Mouse (Mus musculus) urinary bladder, postnatal 36 days (tissue): ENCODE measurements around the gene Apopt1.

Source experiments
- DNase-seq, 2 experiments: peaks; one replicate each; pipeline ENCODE4 v3.0.0; 2022; ENCODE audit warnings: low spot score in 2 of 2, mixed read lengths in 1 of 2

Gene Apopt1

DNA sequence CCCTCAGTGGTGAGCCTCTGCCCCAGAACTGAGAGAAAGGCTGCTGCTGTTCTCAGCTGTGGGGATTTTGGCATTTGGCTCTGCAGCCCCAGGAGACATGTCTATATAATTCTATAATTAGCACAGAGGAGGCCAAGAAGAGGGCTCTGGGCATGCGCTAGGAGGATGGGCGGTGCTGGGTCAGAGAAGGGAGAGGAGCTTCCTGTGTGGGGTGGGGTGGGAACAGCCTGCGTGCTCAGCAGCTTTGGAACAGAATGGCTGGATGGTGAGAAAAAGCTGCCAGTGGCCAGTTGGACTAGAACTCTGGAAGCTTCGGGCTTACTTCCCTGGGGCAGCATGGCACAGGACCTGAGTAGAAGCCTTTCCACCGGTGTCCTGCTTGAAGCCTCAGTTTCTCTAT, 33.0 kb downstream of the Apopt1 start:
- DNase-seq: peak; percentile 46 to 75

DNA sequence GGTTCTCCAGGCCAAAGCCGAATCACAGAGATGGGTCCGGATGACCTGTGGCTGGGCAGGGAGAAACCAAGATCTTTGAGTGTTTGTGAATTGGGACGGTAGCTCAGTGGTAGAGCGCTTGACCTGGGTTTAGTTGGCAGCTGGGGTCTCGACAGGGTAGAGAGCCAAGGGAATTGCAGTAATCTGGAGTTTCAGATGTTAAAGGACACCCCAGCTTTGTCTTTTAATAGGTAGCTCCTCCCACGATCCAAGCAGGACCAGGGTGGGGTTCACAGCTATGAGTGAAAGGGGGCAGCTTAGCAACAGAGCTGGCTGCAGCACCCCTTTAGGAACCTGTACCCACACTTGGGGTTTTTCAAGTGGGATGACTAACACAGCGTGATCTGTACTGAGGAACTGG, 34.4 kb downstream of the Apopt1 start:
- DNase-seq: no peak

DNA sequence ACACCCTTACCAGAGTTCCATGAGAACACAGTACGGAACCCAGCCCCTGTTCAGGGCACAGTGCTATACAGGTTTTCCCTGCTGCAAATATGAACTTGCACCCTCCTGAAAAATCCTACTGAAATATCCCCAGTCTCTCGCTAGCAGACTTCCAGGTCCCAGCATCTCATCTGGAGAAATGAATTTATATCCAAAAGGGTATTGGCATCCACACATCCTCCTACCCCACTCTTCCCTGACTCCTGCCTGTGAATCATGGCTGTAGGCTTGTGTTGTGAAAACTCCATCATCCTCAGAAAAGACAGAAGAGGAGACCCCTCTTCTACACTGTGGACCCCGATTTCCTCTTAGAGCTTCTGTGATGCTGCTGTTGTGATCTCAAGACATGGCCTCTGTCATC, 37.7 kb downstream of the Apopt1 start:
- no peak for DNase-seq

DNA sequence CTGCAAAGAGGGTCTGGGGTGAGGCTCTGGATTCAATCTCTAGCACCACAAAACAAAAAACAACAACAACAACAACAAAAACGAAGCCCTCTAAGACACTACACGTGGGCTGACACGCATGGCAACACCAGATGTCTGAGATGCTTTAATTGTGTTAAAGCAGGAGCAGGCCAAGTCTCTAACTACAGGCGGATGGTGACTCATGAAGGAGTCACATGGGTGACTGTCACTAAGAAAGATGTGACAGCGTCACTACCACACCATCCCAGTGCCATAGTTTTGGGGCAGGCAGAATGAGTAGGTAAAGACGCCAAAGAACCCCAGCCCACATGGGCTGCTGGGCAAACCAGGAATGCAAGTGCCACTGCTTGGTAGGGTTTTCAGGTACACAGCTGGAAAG, 39.4 kb downstream of the Apopt1 start:
- no peak for DNase-seq

DNA sequence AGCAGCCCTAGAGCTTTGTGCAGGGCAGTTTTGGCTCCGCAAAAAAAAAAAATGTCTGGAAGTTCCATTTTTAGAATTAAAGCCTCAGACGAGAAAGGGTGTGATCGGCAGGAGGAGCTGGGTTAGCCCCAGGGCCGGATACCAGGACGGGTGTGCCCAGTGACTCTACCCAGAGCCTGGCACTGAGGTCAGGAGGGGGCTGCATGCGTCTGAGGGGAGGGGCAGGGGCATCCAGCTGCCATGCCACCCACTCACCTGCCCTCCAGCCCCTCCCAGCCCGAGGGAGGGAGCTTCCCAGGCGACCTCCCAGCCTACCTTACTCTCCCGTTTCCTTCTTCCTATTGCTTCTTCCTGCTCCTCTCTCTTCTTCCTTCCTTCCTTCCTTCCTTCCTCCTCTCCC, 40.3 kb downstream of the Apopt1 start:
- no peak for DNase-seq

DNA sequence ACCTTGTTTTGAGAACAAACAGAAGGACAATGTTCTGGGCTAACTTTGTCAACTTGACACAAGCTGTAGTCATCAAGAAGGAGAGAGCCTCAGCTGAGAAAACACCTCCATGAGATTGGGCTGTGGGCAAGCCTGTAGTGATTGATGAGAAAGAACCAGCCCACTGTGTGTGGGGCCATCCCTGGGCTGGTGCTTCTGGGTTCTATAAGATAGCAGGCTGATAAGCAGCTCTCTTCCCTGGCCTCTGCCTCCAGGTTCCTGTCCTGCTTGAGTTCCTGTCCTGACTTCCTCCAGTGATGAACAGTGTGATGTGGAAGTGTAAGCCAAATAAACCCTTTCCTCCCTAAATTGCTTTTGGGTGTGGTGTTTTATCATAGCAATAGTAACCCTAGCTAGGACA, 41.6 kb downstream of the Apopt1 start:
- no peak for DNase-seq

DNA sequence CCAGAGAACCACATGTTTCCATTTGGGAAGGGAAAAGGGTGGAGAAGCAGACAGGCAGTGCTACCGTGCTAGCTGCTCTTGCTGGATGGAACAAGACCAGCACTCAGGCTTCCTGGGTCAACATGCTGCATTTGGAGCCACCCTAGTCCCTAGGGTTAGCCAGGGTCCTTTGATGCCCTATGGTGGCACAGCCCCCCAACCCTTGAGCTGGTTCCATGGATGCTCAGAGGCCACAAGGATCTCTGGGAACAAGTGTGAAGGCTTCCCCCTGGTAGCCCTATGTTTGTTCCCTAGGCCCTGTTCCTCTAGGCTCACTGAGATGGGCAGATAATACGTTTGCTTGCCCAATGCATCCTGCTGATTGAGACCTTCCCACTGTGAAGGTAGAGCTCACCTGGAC, 42.2 kb downstream of the Apopt1 start:
- DNase-seq: no peak

DNA sequence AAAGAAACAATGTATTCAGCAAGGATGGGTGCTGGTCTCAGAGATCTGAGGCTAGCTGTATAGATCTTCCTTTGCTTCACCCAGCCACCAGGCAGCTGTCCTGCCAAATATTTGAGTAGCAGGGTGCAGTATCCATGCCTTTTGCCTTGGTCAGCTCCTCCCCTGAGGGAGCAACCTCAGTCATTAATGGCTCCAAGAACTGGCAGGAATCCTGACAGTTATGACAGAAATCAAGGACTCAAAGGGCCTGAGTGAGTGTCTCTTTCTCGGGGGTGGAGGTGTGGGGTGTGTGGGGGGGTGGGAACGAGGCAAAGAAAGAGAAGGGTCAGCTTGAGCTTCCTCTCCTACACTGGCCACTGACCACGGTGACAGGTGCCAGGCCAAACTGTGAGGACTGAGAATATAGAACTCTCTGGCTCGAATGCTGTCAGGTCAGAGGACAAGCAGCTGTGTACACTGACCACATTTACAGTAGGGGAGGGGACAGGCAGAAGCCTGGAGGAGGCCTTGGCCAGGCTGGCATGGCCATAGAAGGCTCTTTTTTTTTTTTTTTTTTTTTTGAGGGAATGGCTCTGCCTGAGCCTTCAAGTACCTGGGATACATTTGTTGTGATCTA, 43.1 kb downstream of the Apopt1 start:
- no peak for DNase-seq

DNA sequence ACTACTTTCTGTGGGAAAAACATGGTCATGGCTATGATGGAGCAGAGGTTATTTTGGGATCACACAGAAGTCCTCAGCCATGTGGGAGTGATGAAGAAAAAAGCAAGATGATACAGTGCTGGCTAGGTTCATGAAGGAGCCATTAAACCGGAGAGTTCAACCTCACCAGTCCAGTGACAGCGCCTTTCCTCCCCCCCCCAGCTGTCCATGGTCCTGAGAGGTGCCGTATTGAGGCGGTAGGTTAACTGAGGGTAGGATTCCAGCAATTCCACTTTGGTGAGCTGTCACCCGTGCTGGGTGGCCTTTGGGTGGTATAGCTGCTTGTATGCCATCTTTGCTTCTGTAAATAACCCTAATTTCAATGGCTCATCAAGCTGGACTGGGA, 43.6 kb downstream of the Apopt1 start:
- DNase-seq: no peak

DNA sequence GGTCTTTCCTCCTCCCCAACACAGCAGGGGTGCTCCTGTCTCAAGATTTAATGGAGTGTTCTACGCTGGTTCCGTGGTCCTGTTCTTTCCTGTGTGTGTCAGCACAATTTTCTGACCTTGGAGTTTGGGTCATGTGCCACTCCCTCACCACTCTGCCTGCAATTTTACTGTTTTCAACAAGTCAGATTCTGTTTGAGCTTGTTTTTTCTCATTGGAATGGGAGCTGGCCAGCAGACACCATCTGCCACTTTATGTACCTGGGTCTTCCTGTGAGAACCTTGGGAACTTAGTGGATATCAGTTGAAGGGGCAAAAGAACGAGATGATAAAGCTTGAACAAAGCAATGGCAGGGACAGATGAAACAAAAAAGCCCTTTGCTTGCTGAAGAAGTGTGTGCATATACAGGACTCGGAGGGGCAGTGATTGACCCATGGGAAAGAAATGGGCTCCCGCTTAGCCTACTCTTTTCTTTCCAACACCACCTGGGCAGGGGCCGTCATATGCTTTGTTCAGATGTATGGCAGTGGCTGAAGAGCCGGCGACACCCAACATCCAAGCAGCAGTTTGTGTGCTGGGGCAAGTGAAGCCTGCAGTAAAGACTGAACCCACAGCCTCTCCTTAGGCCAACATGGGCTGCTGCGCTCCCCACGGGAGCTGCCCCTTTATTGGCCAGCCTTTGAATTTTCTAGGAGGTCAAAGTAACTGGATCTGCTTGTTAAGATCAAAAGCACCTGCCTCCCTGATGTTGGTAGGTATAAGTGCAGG, 44.7 kb downstream of the Apopt1 start:
- no peak for DNase-seq

DNA sequence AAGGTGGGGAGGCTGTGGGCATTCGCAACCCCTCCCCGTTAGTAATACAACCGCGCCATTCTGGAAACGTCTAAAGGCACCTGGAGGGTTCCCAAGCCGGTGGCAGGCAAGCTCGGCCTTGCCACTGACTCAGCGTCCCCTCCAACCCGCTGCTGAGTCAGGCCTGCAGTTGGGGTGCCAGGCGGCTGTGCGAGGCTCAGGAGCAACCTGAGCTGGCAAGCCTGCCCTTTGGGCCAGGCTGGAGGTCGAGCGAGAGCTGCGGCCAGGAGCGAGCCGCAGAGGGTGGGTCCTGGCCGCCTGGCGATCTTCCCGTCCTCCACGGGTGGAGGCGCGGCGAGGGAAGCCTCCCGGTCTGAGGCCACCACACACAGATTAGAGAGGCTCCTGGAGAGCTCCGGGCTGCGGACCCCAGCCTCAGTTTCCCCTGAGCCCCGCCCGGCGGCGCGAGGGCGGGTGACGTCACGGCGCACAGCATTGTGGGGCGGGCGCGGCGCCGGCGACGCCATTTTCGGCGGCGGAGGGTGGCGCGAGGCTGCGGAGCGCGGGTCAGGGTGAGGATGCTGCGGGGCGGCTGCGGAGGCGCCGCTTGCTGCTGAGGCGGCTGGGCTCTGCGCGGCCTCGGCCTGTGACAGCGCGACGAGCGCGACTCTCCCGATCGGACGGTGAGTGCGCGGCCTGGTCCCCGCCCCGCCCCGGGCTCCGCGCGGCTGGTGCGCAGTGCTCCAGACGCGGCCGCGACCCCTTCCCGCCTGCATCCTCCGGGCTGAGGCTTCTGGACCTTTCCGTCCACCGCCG, 45.5 kb downstream of the Apopt1 start, which contains the start of gene Klc1:
Gene Klc1 (plus strand): TSS at position 469 of the 795 bp plus-strand sequence.
- peak; percentile 69 to 70 for DNase-seq

DNA sequence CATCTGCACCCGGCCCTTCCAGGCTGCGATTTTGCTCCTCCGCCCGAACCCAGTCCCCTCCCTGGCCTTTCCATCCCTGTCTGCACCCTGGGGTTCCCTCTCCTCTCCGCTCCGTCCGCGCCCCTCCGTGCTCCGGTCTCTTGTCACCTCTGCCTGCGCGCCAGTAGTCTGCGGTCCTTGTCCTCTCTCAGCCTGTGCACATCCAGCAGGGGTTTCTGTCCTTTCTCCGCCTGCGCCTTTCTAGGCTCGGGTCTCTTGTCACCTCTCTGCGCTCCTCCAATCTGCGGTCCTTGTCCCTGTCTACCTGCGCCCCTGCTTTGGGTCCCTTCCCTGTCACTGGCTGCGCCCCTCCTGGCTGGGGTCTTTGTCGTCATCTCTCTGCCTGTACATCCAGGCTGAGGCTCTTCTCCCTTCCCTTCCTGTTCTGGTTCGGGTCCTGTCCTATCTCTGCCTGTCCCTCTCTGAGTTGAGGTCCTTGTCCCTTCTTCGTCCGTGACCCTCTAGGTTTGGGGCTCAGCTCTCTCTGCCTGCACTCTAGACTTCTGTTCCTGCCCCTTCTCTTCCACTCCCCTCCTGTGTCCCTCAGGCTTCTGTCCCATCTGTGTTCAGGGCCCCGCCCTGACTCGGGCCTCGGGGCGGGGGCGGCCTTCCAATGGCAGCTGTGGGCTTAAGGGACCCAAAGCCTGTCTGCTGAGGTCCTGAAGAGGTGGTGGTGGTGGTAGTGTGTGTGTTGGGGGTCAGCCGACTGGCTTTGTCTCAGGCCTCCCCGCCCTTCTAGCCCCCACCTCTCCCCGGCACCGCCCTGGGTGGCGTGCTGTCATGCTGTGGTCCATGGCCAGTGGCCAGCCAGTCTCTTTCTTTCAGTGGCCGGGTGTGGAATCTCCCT, 46.4 kb downstream of the Apopt1 start:
- DNase-seq: peak; percentile 52 to 57

DNA sequence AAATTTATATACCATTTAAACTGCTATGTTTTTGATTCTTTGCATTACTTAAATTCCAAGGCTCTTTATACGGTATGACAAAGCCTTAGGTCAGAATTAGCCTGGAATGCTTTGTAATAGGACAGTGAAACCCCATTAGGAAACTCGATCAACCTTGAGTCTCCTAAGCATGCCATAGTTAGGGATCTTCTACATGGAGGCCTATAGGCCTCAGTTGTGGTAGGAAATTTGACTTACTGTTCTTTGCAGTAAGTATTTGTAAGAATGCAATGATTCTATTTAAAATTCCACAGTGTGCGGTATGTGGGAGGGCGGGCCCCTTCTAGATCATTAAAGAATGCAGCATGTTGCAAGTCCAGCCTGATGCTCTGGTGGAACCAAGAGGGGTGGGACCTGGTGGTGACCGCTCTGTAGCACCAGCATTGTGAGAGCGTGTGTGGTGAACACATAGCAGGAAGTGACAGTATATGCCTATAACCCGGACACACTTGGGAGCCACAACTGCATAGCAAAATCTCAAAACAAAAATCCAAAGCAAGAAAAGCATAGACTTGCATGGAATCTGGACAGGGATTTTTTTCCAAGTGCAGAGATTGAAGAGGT, 47.3 kb downstream of the Apopt1 start:
- DNase-seq: no peak

DNA sequence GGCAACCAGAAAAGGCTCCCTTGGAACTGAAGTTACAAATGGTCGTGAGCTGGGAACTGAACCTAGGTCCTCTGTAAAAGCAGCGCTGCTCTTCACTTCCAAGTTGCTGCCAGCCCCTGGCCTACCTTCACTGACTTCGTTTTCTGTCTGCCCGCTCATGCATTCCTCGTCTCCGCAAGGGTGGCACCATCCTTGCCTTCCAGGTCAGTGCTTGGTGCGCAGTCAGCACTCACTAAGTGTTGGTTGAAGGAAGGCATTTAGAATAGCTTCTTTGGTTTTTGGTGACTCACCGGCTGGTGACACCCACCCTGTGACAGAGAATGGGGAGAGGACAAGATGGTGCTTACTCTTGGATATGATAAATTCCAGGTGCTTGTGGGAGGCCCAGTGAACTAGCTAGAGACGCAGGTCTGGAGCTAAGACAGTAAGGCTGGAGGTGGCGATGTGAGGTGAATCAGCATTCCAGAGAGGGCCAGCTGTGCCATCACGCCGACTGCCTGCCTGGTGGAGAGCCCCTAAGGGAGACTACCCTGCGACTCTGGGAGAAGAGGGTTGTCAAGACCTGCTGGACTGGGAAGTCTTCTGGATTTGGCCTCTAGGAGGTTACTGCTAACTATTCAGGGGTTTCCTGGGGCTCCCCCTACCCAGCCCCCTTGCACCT, 49.7 kb downstream of the Apopt1 start:
- no peak for DNase-seq

DNA sequence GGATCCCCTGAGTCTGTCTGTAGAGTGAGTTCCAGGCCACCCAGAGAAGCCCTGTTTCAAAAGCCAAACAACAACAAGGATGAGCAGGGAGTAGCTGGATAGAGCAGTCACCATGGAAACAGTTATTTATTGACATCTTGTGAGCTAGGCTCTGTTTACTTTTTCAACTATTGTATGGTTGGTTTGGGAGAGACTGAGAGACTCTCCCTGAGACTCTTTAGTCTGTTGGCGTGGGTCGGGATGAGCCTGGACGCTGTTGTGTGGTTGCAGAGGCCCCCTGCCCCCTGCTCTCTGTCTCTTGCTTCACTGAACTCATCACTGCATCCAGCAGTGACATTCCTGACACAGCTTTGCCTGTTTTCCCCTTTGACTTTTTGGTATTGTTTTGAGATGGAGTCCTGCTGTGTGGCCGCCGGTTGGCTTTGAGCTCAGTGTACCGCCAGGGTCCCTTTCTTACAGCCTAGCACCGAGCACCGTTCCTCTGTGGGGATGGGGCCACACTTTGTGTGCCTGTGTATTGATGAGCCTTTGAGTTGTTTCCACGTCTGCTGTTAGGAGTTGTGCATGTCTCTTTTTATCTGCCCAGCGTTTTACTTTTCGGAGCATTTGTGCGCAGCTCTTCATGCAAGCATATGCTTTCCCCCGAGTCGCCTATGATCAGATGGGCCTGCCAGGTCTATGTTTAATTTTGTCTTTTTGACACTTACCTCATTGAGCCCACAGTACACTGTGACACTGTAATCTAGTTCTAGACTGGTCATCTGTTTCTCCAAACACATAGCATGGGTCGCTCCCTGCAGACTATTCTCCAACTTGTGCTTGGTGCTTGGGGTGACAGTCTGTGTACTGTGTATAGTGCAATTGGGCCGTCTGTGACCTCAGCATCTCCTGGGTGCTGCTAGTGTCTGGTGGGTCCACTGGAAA, 53.5 kb downstream of the Apopt1 start:
- no peak for DNase-seq

DNA sequence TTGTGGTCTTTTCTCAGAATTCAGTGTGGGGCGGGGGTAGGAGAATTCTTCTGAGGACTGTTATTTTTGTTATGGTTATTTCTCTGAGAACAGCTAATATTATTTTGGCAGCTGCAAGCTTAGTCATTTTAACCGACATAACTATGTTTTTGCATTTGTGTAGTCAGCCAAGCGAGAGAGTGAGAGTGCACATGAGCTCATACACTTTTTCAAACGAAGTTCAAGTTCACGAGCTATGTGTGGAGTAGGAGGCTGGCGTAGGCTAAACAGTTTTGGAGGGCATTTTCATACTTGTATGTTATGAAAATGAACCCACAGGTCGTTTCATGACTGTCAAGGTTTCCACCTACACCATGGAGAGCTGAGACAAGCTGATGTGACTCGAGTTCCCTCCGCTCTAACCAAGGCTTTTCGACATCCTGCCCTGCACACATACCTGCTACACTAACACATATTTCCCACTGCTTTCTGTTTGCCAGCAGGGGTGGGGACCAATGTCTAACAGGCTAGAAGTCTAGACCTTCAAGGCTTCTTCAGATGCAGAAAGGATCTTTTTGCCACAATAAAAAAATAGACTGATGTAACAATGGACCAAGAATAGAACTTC, 55.4 kb downstream of the Apopt1 start:
- DNase-seq: no peak

DNA sequence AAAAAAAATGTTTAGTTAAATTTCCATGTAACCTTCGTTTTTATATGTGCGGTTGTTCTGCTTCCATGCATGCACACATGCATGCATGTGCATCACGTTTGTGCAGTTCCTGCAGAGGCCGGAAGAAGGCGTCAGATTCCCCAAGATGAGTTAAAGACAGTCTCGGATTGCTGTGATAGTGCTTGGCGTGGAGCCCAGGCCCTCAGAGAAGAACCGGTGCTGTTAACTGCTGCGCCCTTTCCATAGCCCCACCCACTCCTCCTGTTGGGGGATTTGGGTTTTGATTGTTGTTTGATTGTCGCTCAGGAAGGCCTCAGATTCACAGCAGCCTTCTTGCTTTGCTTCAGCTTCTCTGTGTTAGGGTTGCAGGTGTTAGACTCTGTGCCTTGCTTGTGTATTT, 56.2 kb downstream of the Apopt1 start:
- peak in 1 of 2 experiments; percentile 38 for DNase-seq

DNA sequence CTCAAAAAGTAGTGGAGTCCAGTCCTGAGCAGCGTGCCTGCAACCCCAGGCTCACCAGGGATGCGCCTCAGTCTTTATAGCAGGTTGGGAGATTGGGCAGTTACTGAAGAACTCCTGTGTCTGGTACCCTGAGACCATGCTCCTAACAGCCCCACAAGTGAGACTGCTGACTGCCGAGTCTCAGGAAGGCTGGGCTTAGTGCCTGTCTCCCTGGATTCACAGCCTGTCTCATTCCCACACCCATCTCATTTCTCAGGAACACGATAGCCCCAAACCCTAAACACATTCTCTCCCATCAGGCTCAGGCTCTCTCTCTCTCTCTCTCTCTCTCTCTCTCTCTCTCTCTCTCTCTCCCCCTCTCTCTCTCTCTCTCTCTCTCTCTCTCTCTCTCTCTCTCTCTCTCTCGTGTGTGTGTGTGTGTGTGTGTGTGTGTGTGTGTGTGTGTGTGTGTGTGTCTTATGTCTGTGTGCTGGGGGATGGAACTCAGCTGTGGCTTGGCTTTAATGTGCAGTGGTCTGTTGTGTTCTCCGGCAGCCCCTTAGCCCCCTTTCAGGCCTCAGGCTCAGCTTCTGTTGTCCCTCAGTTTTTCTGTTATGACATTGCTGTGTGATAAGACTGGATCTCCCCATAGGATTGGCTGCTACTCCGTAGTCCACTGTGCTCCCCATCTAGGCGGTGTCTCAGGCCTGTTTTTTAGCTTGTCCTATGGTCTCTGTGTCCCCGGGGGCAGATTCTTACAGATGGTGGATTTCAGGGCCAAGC, 56.9 kb downstream of the Apopt1 start:
- no peak for DNase-seq
